Mouse (Mus musculus) G1E (cell line): ENCODE data around the gene Usf3. TPM values are rescaled to one million over a fixed set of nuclear protein-coding genes. Genes with fewer than 3 reads are reported as not detected.

ENCODE experiments used
- ATAC-seq: 2 replicates; pipeline ENCODE4 v1.8.0; 2016; ENCODE audit warnings: mild to moderate bottlenecking; ENCODE audit not compliant: insufficient number of reproducible peaks, poor library complexity, low FRiP score, severe bottlenecking; ENCODE audit errors: extremely low read depth
- DNase-seq: peaks from one replicate; pipeline ENCODE4 v3.0.0; 2012; ENCODE audit warnings: low spot score
- H3K27me3 ChIP-seq: 2 replicates; pipeline ENCODE4 v1.6.1; 2012; ENCODE audit warnings: mild to moderate bottlenecking, low read length, inconsistent platforms; ENCODE audit not compliant: insufficient read depth
- H3K36me3 ChIP-seq: replicated peaks from 2 replicates; pipeline ENCODE3; 2012; ENCODE audit warnings: mild to moderate bottlenecking, inconsistent platforms
- H3K4me1 ChIP-seq: 2 replicates; pipeline ENCODE4 v1.6.1; 2012; ENCODE audit warnings: low read depth, low read length, inconsistent platforms, mixed read lengths; ENCODE audit not compliant: insufficient read depth
- H3K4me3 ChIP-seq: 2 replicates; pipeline ENCODE4 v1.5.1; 2012; ENCODE audit warnings: low read depth, mild to moderate bottlenecking, inconsistent platforms, low read length, moderate library complexity, mixed read lengths
- H3K9me3 ChIP-seq: replicated peaks from 2 replicates; pipeline ENCODE4 v1.6.1; 2012; ENCODE audit warnings: inconsistent platforms
- CTCF ChIP-seq: IDR thresholded peaks from 2 replicates; pipeline ENCODE4 v1.5.1; 2012; ENCODE audit warnings: low read depth, low read length, inconsistent platforms, mixed read lengths
- GATA1 ChIP-seq: IDR thresholded peaks from 2 replicates; pipeline ENCODE4 v1.6.1; 2012; ENCODE audit warnings: borderline replicate concordance, low read length, inconsistent platforms, mixed read lengths
- GATA2 ChIP-seq: IDR thresholded peaks from 2 replicates; pipeline ENCODE4 v1.6.1; 2012; ENCODE audit warnings: low read depth, low read length, inconsistent platforms, borderline replicate concordance
- POLR2AphosphoS5 ChIP-seq: IDR thresholded peaks from 2 replicates; pipeline ENCODE4 v1.6.1; 2012; ENCODE audit warnings: low read depth, low read length, inconsistent platforms; ENCODE audit not compliant: insufficient replicate concordance
- TAL1 ChIP-seq: conservative IDR thresholded peaks from 2 replicates; pipeline ENCODE4 v1.6.1; 2012; ENCODE audit warnings: low read depth, low read length, inconsistent platforms, mixed read lengths
- polyA plus RNA-seq: library from polyadenylated mRNA; stranded (reverse); fragments of >175 nt; gene quantifications from 2 replicates; pipeline ENCODE4 v1.2.3, GENCODE M21; 2012
- total RNA-seq, 2 experiments: library from RNA; stranded (forward) in 1 of 2; stranded (reverse) in 1 of 2; fragments of 200-1000 nt in 1 of 2; fragments of >200 nt in 1 of 2; fragmentation: Nextera tagmentation in 1 of 2; gene quantifications; 2 replicates each; pipeline ENCODE4 v1.2.3; 2014 to 2017

Gene Usf3
- total and polyA plus RNA-seq, 3 experiments, result 4.0 to 50.4 (median 10.2) TPM

DNA sequence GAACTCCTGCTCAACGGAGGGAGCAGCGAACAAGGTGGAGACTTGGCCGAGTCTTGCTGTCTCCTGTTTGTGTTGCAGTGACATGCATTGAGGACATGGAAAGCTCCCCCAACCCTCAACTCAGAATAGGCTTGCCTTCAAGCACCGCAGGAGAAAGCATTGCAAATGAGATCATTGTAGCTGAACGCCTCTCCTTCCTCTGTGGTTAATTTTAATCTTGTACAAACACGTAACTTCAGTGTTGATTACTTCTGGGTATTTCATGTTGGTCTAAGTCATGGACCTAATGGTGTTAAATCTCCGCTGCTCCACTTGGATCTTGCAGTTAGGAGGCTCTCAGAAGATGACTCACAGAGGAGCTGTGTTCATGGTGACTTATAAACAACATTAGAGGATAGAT is 39.7 kb downstream of the Usf3 start:
- Histone ChIP-seq H3K4me3 (no peak overlapping the region), H3K27me3 (no peaks in the 10 kb centered on the region), H3K36me3 (peaks cover 92% of the 10 kb centered on the region), H3K9me3 (no peaks in the 10 kb centered on the region), H3K4me1 (peaks cover 12% of the 10 kb centered on the region)
- DNase-seq (no peak), ATAC-seq (no peak)
- TF ChIP-seq CTCF (no peak), GATA1 (no peak), GATA2 (no peak), TAL1 (no peak), POLR2AphosphoS5 (no peak)

DNA sequence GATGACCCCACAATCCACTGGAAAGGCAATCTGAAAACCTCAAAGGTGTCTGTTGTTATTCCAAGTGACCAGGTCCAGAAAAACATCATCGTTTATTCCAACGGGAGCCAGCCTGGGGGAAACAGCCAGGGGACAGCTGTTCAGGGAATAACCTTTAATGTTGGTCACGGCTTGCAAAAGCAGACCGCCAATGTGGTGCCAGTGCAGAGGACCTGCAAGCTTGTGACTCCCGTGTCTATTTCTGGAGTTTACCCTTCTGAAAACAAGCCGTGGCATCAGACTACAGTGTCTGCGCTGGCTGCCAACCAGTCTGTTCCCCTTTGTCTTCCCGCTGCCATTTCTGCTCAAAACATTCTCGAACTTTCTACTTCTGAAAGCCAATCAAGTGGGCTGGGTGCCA is 42.5 kb downstream of the Usf3 start:
- ATAC-seq (no peak), DNase-seq (no peak)
- Histone ChIP-seq H3K9me3 (no peaks in the 10 kb centered on the region), H3K4me3 (no peak overlapping the region), H3K36me3 (peaks cover 90% of the 10 kb centered on the region), H3K4me1 (peaks cover 3% of the 10 kb centered on the region; the same call in 1 of the 2 replicates), H3K27me3 (no peaks in the 10 kb centered on the region)
- TF ChIP-seq TAL1, result no peak
- TF ChIP-seq POLR2AphosphoS5, result no peak
- no peak for TF ChIP-seq GATA2
- no peak for TF ChIP-seq CTCF
- no peak for TF ChIP-seq GATA1

DNA sequence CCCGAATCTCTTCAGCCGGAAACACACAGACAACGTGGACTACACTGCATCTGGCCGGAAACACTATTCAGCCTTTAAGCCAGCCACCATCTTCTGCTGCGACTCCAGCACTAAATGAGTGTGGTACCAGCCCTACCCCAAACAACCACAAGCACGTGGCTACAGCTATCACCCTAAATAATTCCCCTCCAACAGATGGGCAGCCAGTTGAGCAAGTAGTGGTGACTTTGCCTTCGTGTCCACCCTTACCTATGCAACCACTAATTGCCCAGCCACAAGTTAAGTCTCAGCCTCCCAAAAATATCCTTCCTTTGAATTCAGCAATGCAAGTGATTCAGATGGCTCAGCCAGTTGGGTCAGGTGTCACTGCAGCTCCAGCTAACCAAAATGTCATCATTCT is 43.4 kb downstream of the Usf3 start:
- DNase-seq (no peak), ATAC-seq (no peak)
- TF ChIP-seq GATA2 (no peak), TAL1 (no peak), CTCF (no peak), POLR2AphosphoS5 (no peak), GATA1 (no peak)
- H3K4me1 ChIP-seq, result no peaks in the 10 kb centered on the region
- H3K27me3 ChIP-seq, result no peaks in the 10 kb centered on the region
- H3K36me3 ChIP-seq, result peaks cover 89% of the 10 kb centered on the region
- H3K9me3 ChIP-seq, result no peaks in the 10 kb centered on the region
- no peak overlapping the region for H3K4me3 ChIP-seq

DNA sequence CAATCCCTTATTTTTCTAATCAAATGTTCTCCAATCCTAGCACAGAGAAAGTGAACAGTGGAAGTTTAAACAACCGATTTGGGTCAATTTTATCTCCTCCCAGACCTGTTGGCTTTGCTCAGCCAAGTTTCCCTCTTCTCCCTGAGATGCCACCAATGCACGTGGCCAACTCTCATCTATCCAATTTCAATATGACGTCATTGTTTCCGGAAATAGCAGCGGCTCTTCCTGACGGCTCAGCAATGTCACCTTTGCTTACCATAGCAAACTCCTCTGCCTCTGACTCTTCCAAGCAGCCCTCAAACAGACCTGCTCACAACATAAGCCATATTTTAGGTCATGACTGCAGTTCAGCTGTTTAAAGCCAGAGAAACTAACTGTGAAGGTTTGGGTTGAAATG is 48.4 kb downstream of the Usf3 start:
- DNase-seq (no peak), ATAC-seq (no peak)
- no peaks in the 10 kb centered on the region for H3K4me1 ChIP-seq
- H3K36me3 ChIP-seq, result peaks cover 48% of the 10 kb centered on the region
- H3K4me3 ChIP-seq, result no peak overlapping the region
- TF ChIP-seq CTCF (no peak), TAL1 (no peak), GATA2 (no peak), GATA1 (no peak), POLR2AphosphoS5 (no peak)
- H3K9me3 ChIP-seq, result no peaks in the 10 kb centered on the region
- no peaks in the 10 kb centered on the region for H3K27me3 ChIP-seq

DNA sequence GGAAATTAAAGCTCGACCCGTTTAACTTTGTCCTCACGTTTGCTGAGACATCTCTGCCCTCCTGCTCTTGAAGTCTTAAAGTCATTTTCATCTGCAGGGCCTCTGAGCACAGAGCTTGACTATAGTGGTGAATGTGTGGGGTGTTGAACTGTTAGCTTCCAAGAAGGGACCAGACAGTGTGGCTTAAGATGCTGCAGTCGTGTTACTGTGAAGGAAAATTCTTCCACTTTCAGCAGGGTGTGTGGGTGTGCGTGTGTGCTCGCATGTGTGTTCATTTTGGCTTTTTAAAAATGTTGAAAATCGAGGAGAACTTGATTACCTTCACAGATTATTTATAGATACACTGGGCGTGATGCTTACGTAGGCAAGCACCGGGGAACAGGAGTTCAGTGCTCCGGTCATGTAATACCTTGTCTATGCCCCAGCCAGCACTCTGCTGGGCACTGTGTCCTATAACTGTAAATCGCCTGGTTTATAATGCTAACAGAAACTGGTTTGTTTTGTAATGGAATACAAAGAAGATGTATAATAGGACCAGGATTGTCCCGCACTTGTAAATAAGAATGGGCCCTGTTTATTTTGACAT is 53.8 kb downstream of the Usf3 start:
- ATAC-seq, result no peak
- H3K27me3 ChIP-seq, result no peaks in the 10 kb centered on the region
- H3K36me3 ChIP-seq, result peaks cover 3% of the 10 kb centered on the region
- no peak overlapping the region for H3K4me3 ChIP-seq
- no peaks in the 10 kb centered on the region for H3K9me3 ChIP-seq
- H3K4me1 ChIP-seq, result no peaks in the 10 kb centered on the region
- no peak for TF ChIP-seq TAL1
- no peak for TF ChIP-seq GATA1
- TF ChIP-seq GATA2, result no peak
- TF ChIP-seq POLR2AphosphoS5, result no peak
- no peak for TF ChIP-seq CTCF
- DNase-seq, result no peak

DNA sequence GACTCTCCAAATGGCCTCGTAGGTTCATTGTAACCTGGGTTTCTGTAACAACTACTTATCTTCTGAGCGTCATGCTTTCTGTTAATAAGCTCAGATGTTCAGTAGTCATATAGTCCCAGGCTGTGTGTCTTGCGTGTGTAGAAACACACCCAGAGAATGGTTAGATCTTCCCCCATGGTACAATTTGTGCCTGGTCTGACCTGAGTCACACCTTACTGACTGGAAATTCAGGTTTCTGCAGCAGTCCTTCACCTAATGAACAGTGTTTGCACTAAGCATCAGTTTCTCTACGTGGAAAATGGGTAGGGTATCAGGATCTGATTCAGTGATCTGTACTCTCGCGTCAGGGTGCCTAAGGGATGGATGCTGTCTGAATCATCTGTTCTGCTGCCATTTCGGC is 60.0 kb downstream of the Usf3 start:
- no peaks in the 10 kb centered on the region for H3K4me1 ChIP-seq
- ATAC-seq, result no peak
- no peak overlapping the region for H3K4me3 ChIP-seq
- no peaks in the 10 kb centered on the region for H3K36me3 ChIP-seq
- H3K9me3 ChIP-seq, result no peaks in the 10 kb centered on the region
- DNase-seq, result no peak
- TF ChIP-seq GATA2 (no peak), POLR2AphosphoS5 (no peak), CTCF (no peak), TAL1 (no peak), GATA1 (no peak)
- peaks cover 13% of the 10 kb centered on the region for H3K27me3 ChIP-seq

DNA sequence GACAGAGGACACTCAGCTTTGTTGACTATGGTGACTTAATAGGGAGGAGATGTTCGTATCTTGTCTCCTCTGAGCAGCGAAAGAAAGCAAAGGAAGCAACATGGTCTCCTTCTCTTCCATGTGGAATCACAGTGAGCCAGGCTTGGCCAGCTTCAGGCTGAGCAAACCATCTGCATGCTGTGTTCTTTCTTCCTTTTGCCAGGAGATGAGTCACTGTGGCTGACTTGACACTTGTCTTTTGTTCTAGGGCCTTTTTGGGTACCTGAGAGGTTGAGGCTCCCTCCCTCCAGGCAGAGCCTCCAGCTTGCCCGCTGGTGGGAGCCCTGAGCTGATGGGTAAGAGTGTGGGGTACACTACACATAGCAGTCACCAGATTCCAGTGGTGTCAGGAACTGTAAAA is 64.8 kb downstream of the Usf3 start:
- no peak for ATAC-seq
- H3K9me3 ChIP-seq, result no peaks in the 10 kb centered on the region
- TF ChIP-seq GATA2 (no peak), GATA1 (no peak), POLR2AphosphoS5 (no peak), TAL1 (no peak), CTCF (no peak)

More for the DNA sequence above, 64.8 kb downstream of the Usf3 start:
- Histone ChIP-seq H3K36me3 (no peaks in the 10 kb centered on the region), H3K4me3 (no peak overlapping the region), H3K27me3 (peaks cover 28% of the 10 kb centered on the region), H3K4me1 (peaks cover 5% of the 10 kb centered on the region; the same call in 1 of the 2 replicates)
- no peak for DNase-seq
